Mouse (Mus musculus) liver, embryonic 13.5 days (tissue): Measurements from ENCODE around the gene Gm9903. TPM values are rescaled to one million over a fixed set of nuclear protein-coding genes. Genes with fewer than 3 reads are reported as not detected.

ENCODE experiments used
- ATAC-seq: fragments of 200-750 bp; cut with Nextera tagmentation; 2 replicates; pipeline ENCODE4 v1.8.0; 2017; ENCODE audit warnings: low read depth, mild to moderate bottlenecking, moderate number of reproducible peaks, moderate library complexity
- DNase-seq: peaks from one replicate; pipeline ENCODE4 v3.0.0; 2022
- H3K27ac ChIP-seq: fragments of 300-500 bp; sonication (generic); 2 replicates; pipeline ENCODE4 v1.5.1; 2015; ENCODE audit warnings: moderate library complexity, mild to moderate bottlenecking, inconsistent platforms
- H3K27me3 ChIP-seq: fragments of 300-500 bp; sonication (generic); 2 replicates; pipeline ENCODE4 v1.6.1; 2015; ENCODE audit warnings: mild to moderate bottlenecking, inconsistent platforms
- H3K36me3 ChIP-seq: fragments of 300-500 bp; sonication (generic); 2 replicates; pipeline ENCODE4 v1.6.1; 2015; ENCODE audit warnings: mild to moderate bottlenecking, inconsistent platforms
- H3K4me1 ChIP-seq: fragments of 300-500 bp; sonication (generic); replicated peaks from 2 replicates; pipeline ENCODE4 v1.6.1; 2015; ENCODE audit warnings: inconsistent platforms
- H3K4me2 ChIP-seq: fragments of 300-500 bp; sonication (generic); 2 replicates; pipeline ENCODE4 v1.6.1; 2015; ENCODE audit warnings: inconsistent platforms, mild to moderate bottlenecking, moderate library complexity
- H3K4me3 ChIP-seq: fragments of 300-500 bp; sonication (generic); replicated peaks from 2 replicates; pipeline ENCODE4 v1.5.1; 2015; ENCODE audit warnings: mild to moderate bottlenecking, inconsistent platforms
- H3K9ac ChIP-seq: fragments of 300-500 bp; sonication (generic); 2 replicates; pipeline ENCODE4 v1.6.1; 2015; ENCODE audit warnings: mild to moderate bottlenecking, inconsistent platforms
- H3K9me3 ChIP-seq: fragments of 300-500 bp; sonication (generic); replicated peaks from 2 replicates; pipeline ENCODE4 v1.6.1; 2016; ENCODE audit warnings: inconsistent platforms
- WGBS: fragments of 180-500 bp; shearing (Covaris S2); methylation state at CpG from one replicate; pipeline ENCODE4 v1.1.7; 2015; ENCODE audit not compliant: insufficient replicate concordance; 5-methylcytosine and 5-hydroxymethylcytosine counted together
- polyA plus RNA-seq: library from polyadenylated mRNA; unstranded; fragments of >200 nt; fragmentation: Nextera tagmentation; extraction: Ambion mirVana; gene quantifications from 2 replicates; pipeline ENCODE4 v1.2.1, GENCODE M21; 2015

Gm9903 gene
- polyA plus RNA-seq, 1 experiment from 2014 or later = 0.13 TPM

DNA sequence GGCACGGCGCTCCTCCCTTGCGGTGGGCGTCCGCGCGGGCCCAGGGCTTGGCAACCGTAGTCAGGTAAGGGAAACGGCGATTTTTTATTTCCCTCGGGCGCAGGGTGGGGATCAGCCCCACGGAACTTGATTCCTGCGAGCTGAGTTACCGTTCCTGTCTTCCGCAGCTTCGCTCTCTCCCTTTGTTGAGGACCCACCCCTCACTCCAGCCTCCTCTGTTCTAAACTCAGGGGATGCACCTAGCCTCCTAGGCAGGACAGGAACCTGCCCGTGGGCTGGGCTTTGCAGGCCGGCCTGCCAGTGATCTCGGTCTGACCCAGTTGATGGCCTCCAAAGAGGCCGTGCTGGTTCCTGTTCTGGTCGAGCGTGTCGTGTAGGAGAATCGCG lies 28.9 kb downstream of the Gm9903 start:
- H3K4me2 ChIP-seq = peak overlapping the region; percentile 95
- WGBS = under 1% methylated on average over 26 of the region's 26 CpGs
- H3K36me3 ChIP-seq = peaks cover 57% of the 10 kb centered on the region
- no peaks in the 10 kb centered on the region for H3K27me3 ChIP-seq
- H3K4me1 ChIP-seq = peaks cover 59% of the 10 kb centered on the region
- no peaks in the 10 kb centered on the region for H3K9me3 ChIP-seq
- peak overlapping the region; percentile 96 for H3K27ac ChIP-seq
- peak overlapping the region; percentile 92 for H3K9ac ChIP-seq
- peak; percentile 1 for ATAC-seq
- DNase-seq = no peak
- H3K4me3 ChIP-seq = peak overlapping the region; percentile 84

DNA sequence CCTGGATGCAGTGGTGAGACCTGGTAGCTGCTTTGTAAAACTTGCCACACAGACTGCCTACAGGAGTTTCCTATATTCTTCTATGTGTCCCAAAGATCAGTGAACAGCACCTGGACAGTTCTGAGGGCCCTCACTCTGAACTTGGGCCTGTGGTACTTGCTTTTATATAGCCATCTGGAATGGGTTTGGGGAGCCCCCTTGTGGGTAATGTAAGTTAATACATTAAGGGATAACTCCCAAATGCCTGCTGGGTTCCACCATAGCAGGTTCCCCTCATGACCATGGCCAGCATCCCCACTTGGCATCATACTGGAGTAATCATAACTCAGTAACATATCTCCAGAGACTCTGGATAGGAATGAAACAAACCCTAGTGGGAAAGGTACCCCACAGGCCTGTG lies 38.5 kb downstream of the Gm9903 start:
- DNase-seq (no peak), ATAC-seq (no peak)
- Histone ChIP-seq H3K9me3 (no peaks in the 10 kb centered on the region), H3K9ac (no peak overlapping the region), H3K27me3 (no peaks in the 10 kb centered on the region), H3K4me3 (no peak overlapping the region), H3K27ac (no peak overlapping the region), H3K4me1 (no peaks in the 10 kb centered on the region), H3K4me2 (no peak overlapping the region), H3K36me3 (peaks cover 98% of the 10 kb centered on the region)

DNA sequence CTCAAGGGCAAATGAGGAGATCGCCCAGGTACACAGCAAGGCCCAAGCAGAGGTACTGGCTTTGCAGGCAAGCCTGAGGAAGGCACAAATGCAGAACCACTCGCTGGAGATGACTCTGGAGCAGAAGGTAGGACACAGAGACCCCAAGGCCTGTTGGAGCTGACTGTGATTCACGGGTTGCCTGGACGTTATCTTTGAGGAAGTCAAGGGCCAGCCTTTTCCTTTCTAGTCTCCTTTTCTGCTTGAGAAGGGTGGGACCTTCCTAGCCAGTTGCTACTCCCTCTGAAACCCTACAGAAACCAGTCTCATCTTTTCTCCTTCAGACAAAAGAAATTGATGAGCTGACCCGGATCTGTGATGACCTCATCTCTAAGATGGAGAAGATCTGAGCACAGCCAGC lies 41.9 kb downstream of the Gm9903 start:
- Histone ChIP-seq H3K36me3 (peaks cover 71% of the 10 kb centered on the region), H3K4me2 (no peak overlapping the region), H3K9me3 (no peaks in the 10 kb centered on the region)

DNA sequence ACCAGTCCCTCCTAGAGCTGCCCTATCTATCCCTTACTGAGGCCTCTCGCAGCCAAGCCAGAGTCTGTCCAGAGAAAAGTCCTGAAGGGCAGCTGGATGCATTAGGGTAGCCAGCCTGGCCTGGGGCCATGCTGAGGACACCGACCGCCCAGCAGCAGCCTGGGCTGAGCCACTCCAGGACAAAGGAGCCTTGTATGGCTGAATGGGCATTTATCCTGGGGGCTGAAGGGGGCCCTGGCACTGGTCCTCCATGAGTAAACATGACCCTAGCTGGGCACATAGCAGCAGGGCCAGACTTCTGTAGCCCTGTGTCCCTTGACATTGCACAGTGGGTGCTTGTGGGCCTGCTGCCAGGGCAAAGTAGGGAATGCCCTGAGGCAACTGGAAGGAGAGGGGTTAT lies 44.7 kb downstream of the Gm9903 start:
- ATAC-seq (peak; percentile 24), DNase-seq (no peak)
- 0 out of 2 replicates have a peak, but pooled peaks cover 6% of the 10 kb centered on the region for H3K4me1 ChIP-seq
- H3K9ac ChIP-seq = no peak overlapping the region
- 84% methylated on average over 3 of the region's 3 CpGs for WGBS
- no peaks in the 10 kb centered on the region for H3K27me3 ChIP-seq
- no peak overlapping the region for H3K4me3 ChIP-seq
- no peak overlapping the region for H3K27ac ChIP-seq
- no peaks in the 10 kb centered on the region for H3K9me3 ChIP-seq
- no peak overlapping the region for H3K4me2 ChIP-seq
- H3K36me3 ChIP-seq = peaks cover 43% of the 10 kb centered on the region

More for the DNA sequence above, 41.9 kb downstream of the Gm9903 start:
- Histone ChIP-seq H3K27me3 (no peaks in the 10 kb centered on the region), H3K4me1 (no peaks in the 10 kb centered on the region), H3K27ac (no peak overlapping the region), H3K4me3 (no peak overlapping the region), H3K9ac (no peak overlapping the region)
- DNase-seq (no peak), ATAC-seq (no peak)
- 35% methylated on average over 5 of the region's 5 CpGs for WGBS

DNA sequence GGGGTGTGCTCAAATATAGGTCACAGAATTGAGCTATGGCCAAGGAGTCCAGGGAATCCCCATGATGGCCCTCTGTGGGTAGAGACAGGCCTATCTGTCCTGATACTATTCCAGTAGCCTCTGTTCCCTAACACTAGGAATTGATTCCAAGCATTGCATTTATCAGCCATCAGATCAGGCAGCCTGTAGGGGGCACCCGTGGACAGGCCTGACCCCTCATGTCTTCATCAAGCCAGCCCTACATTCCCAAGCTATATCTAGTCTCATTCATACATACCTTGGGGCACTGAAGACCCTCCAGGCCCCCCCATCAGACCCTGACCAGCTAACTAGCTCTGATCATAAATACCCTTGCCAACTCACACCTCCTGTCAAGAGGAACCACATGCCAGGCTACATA lies 46.2 kb downstream of the Gm9903 start:
- no peak for DNase-seq
- H3K4me3 ChIP-seq = no peak overlapping the region

DNA sequence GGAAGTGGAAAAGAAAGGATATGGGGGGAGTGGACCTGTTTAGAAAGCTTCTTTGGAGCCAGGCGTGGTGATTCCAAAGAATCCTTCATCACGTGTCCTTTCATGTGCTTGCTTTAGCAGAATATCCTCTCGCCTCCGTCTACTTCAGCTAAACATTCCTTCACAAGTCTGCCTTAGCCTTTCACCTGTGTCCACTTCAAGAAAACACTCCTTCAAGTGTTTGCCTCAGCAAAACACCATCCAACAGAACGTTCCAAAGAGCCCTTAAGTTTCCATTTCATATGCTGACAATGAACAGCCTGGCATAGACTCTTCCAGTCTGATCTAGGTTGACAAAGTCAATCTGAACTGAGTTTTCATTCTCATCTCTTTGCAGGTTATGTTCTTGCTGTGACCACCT lies 48.5 kb downstream of the Gm9903 start:
- no peak overlapping the region for H3K4me2 ChIP-seq
- H3K27ac ChIP-seq = no peak overlapping the region
- 77% methylated on average over 5 of the region's 5 CpGs for WGBS
- DNase-seq (no peak), ATAC-seq (no peak)
- no peaks in the 10 kb centered on the region for H3K27me3 ChIP-seq
- H3K4me3 ChIP-seq = no peak overlapping the region
- H3K9ac ChIP-seq = no peak overlapping the region
- no peaks in the 10 kb centered on the region for H3K9me3 ChIP-seq
- peaks cover 5% of the 10 kb centered on the region for H3K36me3 ChIP-seq
- peaks cover 37% of the 10 kb centered on the region for H3K4me1 ChIP-seq

More for the DNA sequence above, 46.2 kb downstream of the Gm9903 start:
- H3K4me2 ChIP-seq = no peak overlapping the region
- H3K9me3 ChIP-seq = no peaks in the 10 kb centered on the region
- WGBS = 3% methylated on average over 1 of the region's 1 CpGs
- no peaks in the 10 kb centered on the region for H3K27me3 ChIP-seq
- no peak for ATAC-seq
- peaks cover 19% of the 10 kb centered on the region for H3K4me1 ChIP-seq
- H3K9ac ChIP-seq = no peak overlapping the region
- peaks cover 28% of the 10 kb centered on the region for H3K36me3 ChIP-seq
- H3K27ac ChIP-seq = no peak overlapping the region

DNA sequence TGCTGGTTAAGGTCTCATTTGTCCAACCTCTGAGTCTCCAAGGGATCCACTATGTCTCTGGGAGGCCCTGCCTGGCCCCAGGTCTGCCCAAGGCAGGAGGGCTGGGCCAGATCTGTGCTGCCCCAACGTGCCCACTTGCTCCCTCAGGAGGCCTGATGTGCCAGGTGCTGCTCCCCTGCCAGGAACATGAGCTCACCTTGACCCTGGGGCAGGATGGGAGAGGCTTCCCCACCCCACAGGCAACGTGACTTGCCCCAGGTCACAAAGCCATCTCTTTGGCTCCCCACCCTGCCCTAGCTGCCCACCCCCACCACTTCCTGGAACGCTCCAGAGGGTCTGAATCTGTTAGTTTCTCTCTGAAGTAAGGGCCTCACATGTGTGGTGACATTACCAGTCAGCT lies 51.3 kb downstream of the Gm9903 start:
- 24% methylated on average over 3 of the region's 3 CpGs for WGBS
- H3K9me3 ChIP-seq = no peaks in the 10 kb centered on the region
- H3K27ac ChIP-seq = peak overlapping the region; percentile 47; the same call in 1 of the 2 replicates
- ATAC-seq = no peak
- no peak overlapping the region for H3K4me2 ChIP-seq
- no peaks in the 10 kb centered on the region for H3K36me3 ChIP-seq
- H3K9ac ChIP-seq = no peak overlapping the region
- no peak overlapping the region for H3K4me3 ChIP-seq
- no peak for DNase-seq
- no peaks in the 10 kb centered on the region for H3K27me3 ChIP-seq
- H3K4me1 ChIP-seq = peaks cover 37% of the 10 kb centered on the region

Other genes with a start within 250 kb of the Gm9903 start
- not detected in 2 replicates for gene Nkx1-1, start 195.9 kb upstream of the Gm9903 start, polyA plus RNA-seq
- 26.7 and 31.3 TPM in 2 replicates for gene Fam53a, start 290 bp upstream of the Gm9903 start, polyA plus RNA-seq
- gene Slbp, start 22.6 kb downstream of the Gm9903 start, polyA plus RNA-seq = 319 and 390 TPM in 2 replicates
- 158 and 183 TPM in 2 replicates for gene Tacc3, start 28.2 kb downstream of the Gm9903 start, polyA plus RNA-seq
- 20.2 and 21.9 TPM in 2 replicates for gene Tmem129, start 28.5 kb downstream of the Gm9903 start, polyA plus RNA-seq
- gene Fgfr3, start 91.7 kb downstream of the Gm9903 start, polyA plus RNA-seq = 1.7 and 2.7 TPM in 2 replicates
- 23.5 and 24.7 TPM in 2 replicates for gene Letm1, start 152.9 kb downstream of the Gm9903 start, polyA plus RNA-seq
- gene Nsd2, start 190.8 kb downstream of the Gm9903 start, polyA plus RNA-seq = 23.6 and 27.3 TPM in 2 replicates